Comparison of ENCODE assay signal across 23 mouse cellular contexts in genomic region chr15:84405759-84406158, GRCm38 (mm10). TPM values are rescaled to one million over a fixed set of nuclear protein-coding genes. Genes with fewer than 3 reads are reported as not detected.
DNase-seq lines count a peak whose midpoint lies in the region; ATAC-seq and TF ChIP-seq lines count a peak whose summit lies in the region.
"Had no signal": no experiment of that assay in that cellular context is flagged by ENCODE, and none has a peak within 500 bp of the region (broad histone marks: within the 10 kb centered on the region; RNA-seq: fewer than 3 reads in every experiment).

No protein-coding gene starts in this region.

- no peak overlapping the region for H3K9ac ChIP-seq in hindbrain, embryonic 14.5 days
- no peak overlapping the region for H3K9ac ChIP-seq in midbrain, postnatal 0 days (replicated peaks; ENCODE audit: low read length, poor library complexity, severe bottlenecking)

- no peaks in the 10 kb centered on the region for H3K9me3 ChIP-seq in hindbrain, embryonic 10.5 days
- no peaks in the 10 kb centered on the region for H3K9me3 ChIP-seq in hindbrain, embryonic 14.5 days (ENCODE audit: control insufficient read depth, low read length)
- no peaks in the 10 kb centered on the region for H3K9me3 ChIP-seq in midbrain, embryonic 10.5 days (replicated peaks)
- H3K9me3 ChIP-seq in midbrain, postnatal 0 days (ENCODE audit: low read length): no peaks in the 10 kb centered on the region

- DNase-seq in hindbrain, embryonic 10.5 days (ENCODE audit: low spot score): no peak
- no peak for DNase-seq in hindbrain, embryonic 14.5 days (ENCODE audit: low spot score)
- no peak for DNase-seq in midbrain, embryonic 10.5 days (ENCODE audit: low spot score)
- no peak for DNase-seq in midbrain, postnatal 0 days (ENCODE audit: low spot score)
- DNase-seq in cerebellum, postnatal 14 days: no peak
- DNase-seq: adrenal gland, adult 2 months; adrenal gland, adult 8-10 months; adrenal gland, postnatal 10 days; adrenal gland, postnatal 14 days; adrenal gland, postnatal 25 days; adrenal gland, postnatal 36 days; B cell, adult 2 months; cerebellum, adult 11 months; cerebellum, adult 11-12 months; cerebellum, adult 18-20 months had no signal

- H3K27ac ChIP-seq in hindbrain, embryonic 10.5 days: peak overlapping the region; percentile 59
- H3K27ac ChIP-seq in hindbrain, embryonic 14.5 days: no peak overlapping the region
- peak overlapping the region; percentile 49 for H3K27ac ChIP-seq in midbrain, embryonic 10.5 days (replicated peaks)
- no peak overlapping the region for H3K27ac ChIP-seq in midbrain, postnatal 0 days (ENCODE audit: low read depth, low read length)

- H3K79me2 ChIP-seq in myocyte (ENCODE audit: control insufficient read depth, insufficient read depth): no peaks in the 10 kb centered on the region

- no peak for TF ChIP-seq CTCF in midbrain, postnatal 0 days (IDR thresholded peaks at IDR 0.05)

- 89% methylated on average over 3 of the region's 3 CpGs for WGBS in hindbrain, embryonic 10.5 days
- 88% methylated on average over 3 of the region's 3 CpGs for WGBS in hindbrain, embryonic 14.5 days
- 92% methylated on average over 3 of the region's 3 CpGs for WGBS in midbrain, embryonic 10.5 days
- 88% methylated on average over 3 of the region's 3 CpGs for WGBS in midbrain, postnatal 0 days

- peaks cover 5% of the 10 kb centered on the region; the same call in 1 of the 2 replicates for H3K36me3 ChIP-seq in hindbrain, embryonic 10.5 days
- H3K36me3 ChIP-seq in hindbrain, embryonic 14.5 days (replicated peaks; ENCODE audit: control insufficient read depth, insufficient read depth): no peaks in the 10 kb centered on the region
- peaks cover 30% of the 10 kb centered on the region for H3K36me3 ChIP-seq in midbrain, embryonic 10.5 days
- H3K36me3 ChIP-seq in midbrain, postnatal 0 days (ENCODE audit: insufficient read depth, low read length): peaks cover 11% of the 10 kb centered on the region; the same call in 1 of the 2 replicates
- H3K36me3 ChIP-seq in myocyte (ENCODE audit: control insufficient read depth, insufficient read depth): no peaks in the 10 kb centered on the region
- H3K36me3 ChIP-seq: G1E had no signal

- H3K4me3 ChIP-seq in hindbrain, embryonic 10.5 days: no peak overlapping the region
- no peak overlapping the region for H3K4me3 ChIP-seq in hindbrain, embryonic 14.5 days (replicated peaks; ENCODE audit: low read length)
- H3K4me3 ChIP-seq in midbrain, embryonic 10.5 days: no peak overlapping the region
- no peak overlapping the region for H3K4me3 ChIP-seq in midbrain, postnatal 0 days (ENCODE audit: low read depth, low read length)
- no peak overlapping the region for H3K4me3 ChIP-seq in myocyte

- TF ChIP-seq POLR2A in myocyte (IDR thresholded peaks at IDR 0.05; ENCODE audit: insufficient read length, low read depth): no peak

- no peak for ATAC-seq in hindbrain, embryonic 14.5 days (ENCODE audit: low FRiP score)
- no peak for ATAC-seq in midbrain, postnatal 0 days (ENCODE audit: low FRiP score)
- ATAC-seq: activated CD4-positive, CD25-positive, alpha-beta regulatory T cell, adult 4 months; CD4-positive, CD25-positive, alpha-beta regulatory T cell, adult 4 months; Patski had no signal

- no peak overlapping the region for H3K4me2 ChIP-seq in hindbrain, embryonic 14.5 days (replicated peaks)
- H3K4me2 ChIP-seq in midbrain, postnatal 0 days (ENCODE audit: low read depth, low read length, poor library complexity, severe bottlenecking): no peak overlapping the region
- H3K4me2 ChIP-seq in myocyte (ENCODE audit: low read depth): no peak overlapping the region

- H3ac ChIP-seq in myocyte (ENCODE audit: control insufficient read depth, insufficient read length): no peak overlapping the region

- peaks cover 87% of the 10 kb centered on the region for H3K4me1 ChIP-seq in hindbrain, embryonic 10.5 days (replicated peaks)
- H3K4me1 ChIP-seq in hindbrain, embryonic 14.5 days (replicated peaks; ENCODE audit: control insufficient read depth, insufficient read depth, low read length): peaks cover 18% of the 10 kb centered on the region
- H3K4me1 ChIP-seq in midbrain, embryonic 10.5 days: peaks cover 55% of the 10 kb centered on the region
- H3K4me1 ChIP-seq in midbrain, postnatal 0 days (ENCODE audit: insufficient read depth, low read length): no peaks in the 10 kb centered on the region

- H3K27me3 ChIP-seq in hindbrain, embryonic 10.5 days (ENCODE audit: insufficient read depth, poor library complexity, severe bottlenecking): peaks cover 46% of the 10 kb centered on the region
- no peaks in the 10 kb centered on the region for H3K27me3 ChIP-seq in hindbrain, embryonic 14.5 days (ENCODE audit: control insufficient read depth, insufficient read depth, low read length)
- H3K27me3 ChIP-seq in midbrain, embryonic 10.5 days (ENCODE audit: low read depth, poor library complexity, severe bottlenecking): peaks cover 12% of the 10 kb centered on the region
- 0 out of 2 replicates have a peak, but pooled peaks cover 4% of the 10 kb centered on the region for H3K27me3 ChIP-seq in midbrain, postnatal 0 days (ENCODE audit: insufficient read depth, low read length)
- peaks cover 42% of the 10 kb centered on the region for H3K27me3 ChIP-seq in myocyte (ENCODE audit: control insufficient read depth, insufficient read depth, insufficient read length)
- H3K27me3 ChIP-seq: Patski had no signal

TF ChIP-seq in myocyte, 11 proteins besides CTCF, POLR2A, EP300 and RAD21:
- peak; percentile 20 for TF ChIP-seq TCF12 (IDR thresholded peaks at IDR 0.05; ENCODE audit: insufficient read depth, poor library complexity, severe bottlenecking)
- TF ChIP-seq MYOG (IDR thresholded peaks at IDR 0.05; ENCODE audit: control insufficient read depth in 1 of 3, insufficient read depth in 1 of 3, insufficient read length in 2 of 3, low read depth in 2 of 3): peak; percentile 10 to 97 (median 84)
- TF ChIP-seq MYOD1 (IDR thresholded peaks at IDR 0.05; ENCODE audit: control insufficient read depth in 1 of 3, insufficient read length in 2 of 3, low read depth in 2 of 3): peak in 2 of 3 experiments; percentile 68 to 94
- no peak for TF ChIP-seq MAX (IDR thresholded peaks at IDR 0.05; ENCODE audit: low read depth)
- peak; percentile 35 for TF ChIP-seq TCF3 (IDR thresholded peaks at IDR 0.05; ENCODE audit: insufficient read length, low read depth)
- TF ChIP-seq POLR2AphosphoS2 (IDR thresholded peaks at IDR 0.05; ENCODE audit: insufficient read length, low read depth): no peak

RNA-seq across cellular contexts. Expression of gene Shisal1, which starts 41.1 kb away (rescaled TPM):
- 4.0 and 5.2 TPM in 2 replicates for polyA plus RNA-seq in hindbrain, embryonic 10.5 days (2016; fragmentation: Nextera tagmentation; extraction: Ambion mirVana)
- 13.1 and 15.4 TPM in 2 replicates for polyA plus RNA-seq in hindbrain, embryonic 14.5 days (2014; fragmentation: Nextera tagmentation; extraction: Ambion mirVana)
- 5.7 and 11.4 TPM in 2 replicates for polyA plus RNA-seq in midbrain, embryonic 10.5 days (2016; fragmentation: Nextera tagmentation; extraction: Ambion mirVana)
- total RNA-seq in midbrain, postnatal 0 days (2014; rRNA removed): 50.0 and 73.5 TPM in 2 replicates
- 18.1 and 20.4 TPM in 2 replicates for polyA plus RNA-seq in midbrain, postnatal 0 days (2015; fragmentation: Nextera tagmentation; extraction: Ambion mirVana)
- polyA plus RNA-seq in myocyte (2012; fragmentation: generic; extraction: Trizol): 2.2 TPM
- total RNA-seq: CH12.LX, MEL had no signal
- polyA plus RNA-seq: activated CD4-positive, CD25-positive, alpha-beta regulatory T cell, adult 4 months; C2C12; CD4-positive, CD25-positive, alpha-beta regulatory T cell, adult 4 months; G1E had no signal

Comparison
In these comparisons a context has a peak if more than half of its experiments do, and no peak if none do; other contexts are left out.
1. H3K27ac ChIP-seq: peak in hindbrain, embryonic 10.5 days (single experiment) and midbrain, embryonic 10.5 days (single experiment); none in hindbrain, embryonic 14.5 days (single experiment) and midbrain, postnatal 0 days (single experiment).